Mouse (Mus musculus) heart, postnatal 0 days (tissue): ENCODE results near the gene Cfap52.

Experiments
- CTCF ChIP-seq: IDR thresholded peaks from 2 replicates; pipeline ENCODE4 v1.5.1; 2016; ENCODE audit warnings: antibody characterized with exemption, control low read depth, low read depth
- EP300 ChIP-seq: IDR thresholded peaks from 2 replicates; pipeline ENCODE4 v1.6.1; 2016; ENCODE audit warnings: antibody characterized with exemption, low read depth

GRCm38 (mm10) chr11:68009377-68009776 lies 43.9 kb upstream of the Cfap52 start:
- TF ChIP-seq CTCF (no peak), EP300 (no peak)
